Mouse (Mus musculus) olfactory bulb, adult 2 months (tissue): Measurements from ENCODE around the gene Hgf. TPM values are rescaled to one million over a fixed set of nuclear protein-coding genes. Genes with fewer than 3 reads are reported as not detected.

Source experiments
- H3K27ac ChIP-seq: fragments of 200-500 bp; 2 replicates; pipeline ENCODE4 v1.5.1; 2012; ENCODE audit warnings: low read depth, low read length; ENCODE audit not compliant: insufficient read depth
- H3K4me1 ChIP-seq: fragments of 200-500 bp; 2 replicates; pipeline ENCODE4 v1.6.1; 2012; ENCODE audit warnings: low read length; ENCODE audit not compliant: control insufficient read depth, insufficient read depth
- H3K4me3 ChIP-seq: fragments of 200-500 bp; 2 replicates; pipeline ENCODE4 v1.5.1; 2012; ENCODE audit warnings: mild to moderate bottlenecking, low read depth, low read length, moderate library complexity; ENCODE audit not compliant: insufficient read depth
- CTCF ChIP-seq: fragments of 200-500 bp; IDR thresholded peaks from 2 replicates; pipeline ENCODE4 v1.5.1; 2012; ENCODE audit warnings: low read depth, mild to moderate bottlenecking, low read length, moderate library complexity; ENCODE audit not compliant: insufficient read depth
- POLR2A ChIP-seq: fragments of 200-500 bp; IDR thresholded peaks from 2 replicates; pipeline ENCODE4 v1.6.1; 2012; ENCODE audit warnings: mild to moderate bottlenecking, low read depth, low read length, moderate library complexity; ENCODE audit not compliant: insufficient read depth
- WGBS: fragments of 180-500 bp; shearing (Covaris S2); methylation state at CpG from one replicate; pipeline ENCODE4 v1.1.7; 2018; 5-methylcytosine and 5-hydroxymethylcytosine counted together
- polyA plus RNA-seq: library from polyadenylated mRNA; stranded (reverse); fragments of >200 nt; gene quantifications from 2 replicates; pipeline ENCODE4 v1.2.4, GENCODE M21; 2012; ENCODE audit warnings: low replicate concordance; ENCODE audit not compliant: missing spikeins, insufficient read depth, insufficient read length

Gene Hgf
- polyA plus RNA-seq, 1 experiment: not detected

GRCm38 (mm10) chr5:16568997-16569396 lies 15.7 kb downstream of the Hgf start:
- no peak for TF ChIP-seq CTCF

GRCm38 (mm10) chr5:16577882-16578742 lies 24.8 kb downstream of the Hgf start:
- no peak for TF ChIP-seq POLR2A
- no peak for TF ChIP-seq CTCF
- Histone ChIP-seq H3K4me3 (no peak overlapping the region), H3K4me1 (no peaks in the 10 kb centered on the region), H3K27ac (no peak overlapping the region)
- 85% methylated on average over 14 of the region's 14 CpGs for WGBS

More at GRCm38 (mm10) chr5:16568997-16569396, 15.7 kb downstream of the Hgf start:
- H3K4me3 ChIP-seq: no peak overlapping the region
- H3K27ac ChIP-seq: no peak overlapping the region
- WGBS: 82% methylated on average over 4 of the region's 4 CpGs
- no peaks in the 10 kb centered on the region for H3K4me1 ChIP-seq

GRCm38 (mm10) chr5:16595699-16596098 lies 42.4 kb downstream of the Hgf start:
- Histone ChIP-seq H3K27ac (no peak overlapping the region), H3K4me1 (no peaks in the 10 kb centered on the region), H3K4me3 (no peak overlapping the region)
- no peak for TF ChIP-seq CTCF
- TF ChIP-seq POLR2A: no peak
- 82% methylated on average over 4 of the region's 4 CpGs for WGBS

- 76% methylated on average over 6 of the region's 6 CpGs for WGBS
- no peaks in the 10 kb centered on the region for H3K4me1 ChIP-seq
- no peak overlapping the region for H3K27ac ChIP-seq
These were observed 44.7 kb downstream of the Hgf start for GRCm38 (mm10) chr5:16597996-16598395.

GRCm38 (mm10) chr5:16601463-16601862 lies 48.2 kb downstream of the Hgf start:
- TF ChIP-seq POLR2A: no peak
- no peak for TF ChIP-seq CTCF
- H3K4me3 ChIP-seq: no peak overlapping the region
- 81% methylated on average over 1 of the region's 1 CpGs for WGBS
- no peaks in the 10 kb centered on the region for H3K4me1 ChIP-seq
- no peak overlapping the region for H3K27ac ChIP-seq

More at GRCm38 (mm10) chr5:16597996-16598395, 44.7 kb downstream of the Hgf start:
- H3K4me3 ChIP-seq: no peak overlapping the region
- no peak for TF ChIP-seq POLR2A
- no peak for TF ChIP-seq CTCF

- 49% methylated on average over 1 of the region's 1 CpGs for WGBS
- Histone ChIP-seq H3K27ac (no peak overlapping the region), H3K4me3 (no peak overlapping the region), H3K4me1 (no peaks in the 10 kb centered on the region)
- TF ChIP-seq POLR2A: no peak
- TF ChIP-seq CTCF: no peak
These were observed 79.7 kb downstream of the Hgf start for GRCm38 (mm10) chr5:16632996-16633395.

- 64% methylated on average over 7 of the region's 7 CpGs for WGBS
- no peak for TF ChIP-seq CTCF
- H3K27ac ChIP-seq: no peak overlapping the region
- H3K4me3 ChIP-seq: no peak overlapping the region
- no peaks in the 10 kb centered on the region for H3K4me1 ChIP-seq
These were observed 93.1 kb downstream of the Hgf start for GRCm38 (mm10) chr5:16646417-16646816.

GRCm38 (mm10) chr5:16647701-16648100 lies 94.4 kb downstream of the Hgf start:
- TF ChIP-seq POLR2A: no peak
- no peak for TF ChIP-seq CTCF

GRCm38 (mm10) chr5:16650240-16650639 lies 96.9 kb downstream of the Hgf start:
- no peaks in the 10 kb centered on the region for H3K4me1 ChIP-seq
- 93% methylated on average over 1 of the region's 1 CpGs for whole genome bisulfite sequencing
- TF ChIP-seq CTCF (no peak), POLR2A (no peak)
- H3K27ac ChIP-seq: no peak overlapping the region
- H3K4me3 ChIP-seq: no peak overlapping the region

More at GRCm38 (mm10) chr5:16647701-16648100, 94.4 kb downstream of the Hgf start:
- no peak overlapping the region for H3K27ac ChIP-seq
- H3K4me1 ChIP-seq: no peaks in the 10 kb centered on the region
- H3K4me3 ChIP-seq: no peak overlapping the region

GRCm38 (mm10) chr5:16654022-16654421 lies 100.7 kb downstream of the Hgf start:
- 66% methylated on average over 7 of the region's 7 CpGs for WGBS
- no peak overlapping the region for H3K4me3 ChIP-seq
- no peak for TF ChIP-seq POLR2A
- no peak overlapping the region for H3K27ac ChIP-seq
- no peaks in the 10 kb centered on the region for H3K4me1 ChIP-seq

Other genes with a start within 250 kb of the Hgf start
- gene Gm28710, start 238.3 kb downstream of the Hgf start, polyA plus RNA-seq: not detected in 2 replicates